ENCODE assay signal across 12 mouse cellular contexts in genomic region chr15:77906081-77906480, GRCm38 (mm10). TPM values are rescaled to one million over a fixed set of nuclear protein-coding genes. Genes with fewer than 3 reads are reported as not detected.
DNase-seq lines count a peak whose midpoint lies in the region; ATAC-seq and TF ChIP-seq lines count a peak whose summit lies in the region.
"Had no signal": no experiment of that assay in that cellular context is flagged by ENCODE, and none has a peak within 500 bp of the region (broad histone marks: within the 10 kb centered on the region; RNA-seq: fewer than 3 reads in every experiment).

No protein-coding gene starts in this region.

- no peak for DNase-seq in heart, adult 18-20 months
- peak; percentile 32 for DNase-seq in lung, embryonic 14.5 days
- DNase-seq in lung, postnatal 14 days: no peak
- DNase-seq in induced T-regulatory cell, adult 2 months (ENCODE audit: low read depth): peak; percentile 25
- no peak for DNase-seq in right cerebral cortex, adult 18-20 months
- no peak for DNase-seq in gastrocnemius, postnatal 14 days
- DNase-seq: adrenal gland, postnatal 25 days; thymus, postnatal 4 days had no signal

- no peaks in the 10 kb centered on the region for H3K27me3 ChIP-seq in heart, embryonic 12.5 days (replicated peaks)
- no peaks in the 10 kb centered on the region for H3K27me3 ChIP-seq in lung, embryonic 14.5 days (ENCODE audit: insufficient read depth, low read length)
- no peaks in the 10 kb centered on the region for H3K27me3 ChIP-seq in stomach, embryonic 15.5 days (replicated peaks)

- intact Hi-C loops in gastrocnemius, postnatal 14 days (cut with DNase I; ENCODE audit: low total_unique reads): no loop called here

- H3K9me3 ChIP-seq in heart, embryonic 12.5 days (replicated peaks): no peaks in the 10 kb centered on the region
- H3K9me3 ChIP-seq in lung, embryonic 14.5 days (ENCODE audit: low read depth, low read length): no peaks in the 10 kb centered on the region
- H3K9me3 ChIP-seq in stomach, embryonic 15.5 days: no peaks in the 10 kb centered on the region

- TF ChIP-seq CTCF in lung, embryonic 14.5 days (IDR thresholded peaks at IDR 0.05; ENCODE audit: low read depth): no peak

- no peak for ATAC-seq in heart, embryonic 12.5 days (ENCODE audit: insufficient number of reproducible peaks, low FRiP score)
- no peak for ATAC-seq in lung, embryonic 14.5 days (ENCODE audit: insufficient read depth)
- ATAC-seq in stomach, embryonic 15.5 days (ENCODE audit: insufficient read depth, low FRiP score, low read depth): no peak
- ATAC-seq: midbrain, embryonic 16.5 days had no signal

- H3K9ac ChIP-seq in heart, embryonic 12.5 days: 0 out of 2 replicates have a peak overlapping the region, but pooled peaks have one; percentile 42
- no peak overlapping the region for H3K9ac ChIP-seq in lung, embryonic 14.5 days
- H3K9ac ChIP-seq in stomach, embryonic 15.5 days: no peak overlapping the region
- H3K9ac ChIP-seq: liver, embryonic 14.5 days had no signal

- H3K36me3 ChIP-seq in heart, embryonic 12.5 days: no peaks in the 10 kb centered on the region
- H3K36me3 ChIP-seq in lung, embryonic 14.5 days (ENCODE audit: insufficient read depth): no peaks in the 10 kb centered on the region
- no peaks in the 10 kb centered on the region for H3K36me3 ChIP-seq in stomach, embryonic 15.5 days

- no peak overlapping the region for H3K4me2 ChIP-seq in heart, embryonic 12.5 days
- H3K4me2 ChIP-seq in lung, embryonic 14.5 days: peak overlapping the region; percentile 64; the same call in 1 of the 2 replicates
- H3K4me2 ChIP-seq in stomach, embryonic 15.5 days: no peak overlapping the region; the same call in 1 of the 2 replicates

- peaks cover 35% of the 10 kb centered on the region for H3K4me1 ChIP-seq in heart, embryonic 12.5 days (replicated peaks)
- peaks cover 31% of the 10 kb centered on the region for H3K4me1 ChIP-seq in lung, embryonic 14.5 days (ENCODE audit: insufficient read depth)
- peaks cover 37% of the 10 kb centered on the region for H3K4me1 ChIP-seq in stomach, embryonic 15.5 days

- WGBS in heart, embryonic 12.5 days: 75% methylated on average over 8 of the region's 8 CpGs
- 75% methylated on average over 8 of the region's 8 CpGs for WGBS in lung, embryonic 14.5 days
- WGBS in stomach, embryonic 15.5 days: 79% methylated on average over 8 of the region's 8 CpGs

- no peak overlapping the region for H3K4me3 ChIP-seq in heart, embryonic 12.5 days
- H3K4me3 ChIP-seq in lung, embryonic 14.5 days (ENCODE audit: low read depth, low read length): no peak overlapping the region
- no peak overlapping the region for H3K4me3 ChIP-seq in stomach, embryonic 15.5 days (replicated peaks)

- H3K27ac ChIP-seq in heart, embryonic 12.5 days (ENCODE audit: poor library complexity, severe bottlenecking): no peak overlapping the region; the same call in 1 of the 2 replicates
- peak overlapping the region; percentile 86 for H3K27ac ChIP-seq in lung, embryonic 14.5 days (ENCODE audit: low read depth)
- peak overlapping the region; percentile 90 for H3K27ac ChIP-seq in stomach, embryonic 15.5 days
- H3K27ac ChIP-seq: liver, embryonic 14.5 days had no signal

RNA-seq across cellular contexts. Expression of gene Txn2, which starts 22.7 kb away (rescaled TPM):
- 228 and 231 TPM in 2 replicates for polyA plus RNA-seq in heart, embryonic 12.5 days (2016; fragmentation: Nextera tagmentation; extraction: Ambion mirVana)
- total RNA-seq in heart, adult 18-20 months (2021): 100 to 1,000 TPM; 291 to 304 TPM
- polyA plus RNA-seq in lung, embryonic 14.5 days (2014; fragmentation: Nextera tagmentation; extraction: Ambion mirVana): 209 and 227 TPM in 2 replicates
- polyA plus RNA-seq in stomach, embryonic 15.5 days (2015; fragmentation: Nextera tagmentation; extraction: Ambion mirVana): 259 and 260 TPM in 2 replicates
- 100 to 1,000 TPM; 221 to 245 TPM for total RNA-seq in gastrocnemius, postnatal 14 days (2021)

RNA-seq across cellular contexts. Expression of gene Foxred2, which starts 50.4 kb away (rescaled TPM):
- polyA plus RNA-seq in heart, embryonic 12.5 days (2016; fragmentation: Nextera tagmentation; extraction: Ambion mirVana): 1.1 and 1.3 TPM in 2 replicates
- 1 to 10 TPM in 1 of 2 experiments, under 1 TPM in 1; 0.67 to 1.3 TPM for total RNA-seq in heart, adult 18-20 months (2021)
- polyA plus RNA-seq in lung, embryonic 14.5 days (2014; fragmentation: Nextera tagmentation; extraction: Ambion mirVana): 5.4 and 5.7 TPM in 2 replicates
- polyA plus RNA-seq in stomach, embryonic 15.5 days (2015; fragmentation: Nextera tagmentation; extraction: Ambion mirVana): 3.1 and 3.7 TPM in 2 replicates
- total RNA-seq in gastrocnemius, postnatal 14 days (2021): 1 to 10 TPM; 1.2 to 1.6 TPM

Comparison
In these comparisons a context has a peak if more than half of its experiments do, and no peak if none do; other contexts are left out.
1. DNase-seq: peak in lung, embryonic 14.5 days (single experiment) and induced T-regulatory cell, adult 2 months (single experiment); none in heart, adult 18-20 months (0 of 2), lung, postnatal 14 days (single experiment), right cerebral cortex, adult 18-20 months (single experiment) and gastrocnemius, postnatal 14 days (single experiment).